In the genomic region with DNA sequence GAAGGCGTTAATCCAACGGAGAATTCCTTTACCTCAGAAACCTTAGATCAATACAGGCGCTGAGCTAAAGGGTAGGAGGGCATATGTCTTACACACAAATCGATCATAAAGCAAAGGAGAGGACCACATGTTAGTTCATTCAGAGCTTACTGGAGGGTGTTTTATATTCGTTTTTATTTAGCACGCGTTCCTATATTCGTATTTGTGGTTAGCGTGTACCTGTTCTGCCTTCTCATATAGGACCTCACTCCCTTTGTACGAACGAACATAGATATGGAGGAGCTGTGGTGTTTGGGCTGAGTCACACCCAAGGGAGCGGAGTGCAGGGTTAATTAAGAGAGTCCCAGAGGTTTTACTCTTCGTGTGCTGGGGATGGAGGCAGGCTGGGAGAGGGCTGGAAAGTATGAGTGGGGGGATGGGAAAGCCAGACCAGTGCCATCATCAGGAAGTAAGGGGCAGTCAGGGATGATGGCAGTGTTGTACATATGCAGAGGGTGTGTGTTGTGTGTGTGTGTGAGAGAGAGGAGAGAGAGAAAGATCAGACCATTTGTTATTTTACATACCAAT, we compare ENCODE assay signal across 9 mouse cellular contexts. TPM values are rescaled to one million over a fixed set of nuclear protein-coding genes. Genes with fewer than 3 reads are reported as not detected.
DNase-seq lines count a peak whose midpoint lies in the region; ATAC-seq and TF ChIP-seq lines count a peak whose summit lies in the region.
"Had no signal": no experiment of that assay in that cellular context is flagged by ENCODE, and none has a peak within 500 bp of the region (broad histone marks: within the 10 kb centered on the region; RNA-seq: fewer than 3 reads in every experiment).

No protein-coding gene starts in this region.

- H3K4me2 ChIP-seq in forebrain, embryonic 13.5 days: peak overlapping the region; percentile 42
- H3K4me2 ChIP-seq in forebrain, embryonic 11.5 days (ENCODE audit: low read depth, low read length, severe bottlenecking): no peak overlapping the region
- H3K4me2 ChIP-seq in lung, postnatal 0 days (replicated peaks; ENCODE audit: low read depth, low read length): peak overlapping the region; percentile 25; the same call in 1 of the 2 replicates
- H3K4me2 ChIP-seq in liver, embryonic 13.5 days: peak overlapping the region; percentile 23
- peak overlapping the region; percentile 47 for H3K4me2 ChIP-seq in stomach, embryonic 16.5 days (ENCODE audit: low read depth, low read length)
- H3K4me2 ChIP-seq in kidney, embryonic 15.5 days: no peak overlapping the region

- 0 out of 2 replicates have a peak overlapping the region, but pooled peaks have one; percentile 6 for H3K4me3 ChIP-seq in forebrain, embryonic 13.5 days
- no peak overlapping the region for H3K4me3 ChIP-seq in forebrain, embryonic 11.5 days (ENCODE audit: low read depth, low read length)
- no peak overlapping the region for H3K4me3 ChIP-seq in lung, postnatal 0 days (ENCODE audit: low read depth, low read length)
- peak overlapping the region; percentile 20; the same call in 1 of the 2 replicates for H3K4me3 ChIP-seq in liver, embryonic 13.5 days (replicated peaks)
- peak overlapping the region; percentile 13; the same call in 1 of the 2 replicates for H3K4me3 ChIP-seq in stomach, embryonic 16.5 days (replicated peaks; ENCODE audit: low read length)
- no peak overlapping the region for H3K4me3 ChIP-seq in kidney, embryonic 15.5 days (replicated peaks)

- peak overlapping the region; percentile 50 for H3K9ac ChIP-seq in forebrain, embryonic 13.5 days
- no peak overlapping the region for H3K9ac ChIP-seq in forebrain, embryonic 11.5 days (ENCODE audit: low read length)
- no peak overlapping the region for H3K9ac ChIP-seq in lung, postnatal 0 days (replicated peaks; ENCODE audit: low read depth)
- H3K9ac ChIP-seq in liver, embryonic 13.5 days: no peak overlapping the region
- peak overlapping the region; percentile 31; the same call in 1 of the 2 replicates for H3K9ac ChIP-seq in stomach, embryonic 16.5 days (ENCODE audit: low read length)
- no peak overlapping the region for H3K9ac ChIP-seq in kidney, embryonic 15.5 days

- TF ChIP-seq CTCF in lung, postnatal 0 days (IDR thresholded peaks at IDR 0.05): no peak

- no peaks in the 10 kb centered on the region for H3K9me3 ChIP-seq in forebrain, embryonic 13.5 days (replicated peaks)
- H3K9me3 ChIP-seq in forebrain, embryonic 11.5 days (ENCODE audit: control insufficient read depth, low read length): no peaks in the 10 kb centered on the region
- H3K9me3 ChIP-seq in lung, postnatal 0 days (ENCODE audit: low read length): no peaks in the 10 kb centered on the region
- H3K9me3 ChIP-seq in liver, embryonic 13.5 days (replicated peaks): no peaks in the 10 kb centered on the region
- H3K9me3 ChIP-seq in stomach, embryonic 16.5 days (replicated peaks; ENCODE audit: control insufficient read depth, low read length): no peaks in the 10 kb centered on the region
- H3K9me3 ChIP-seq in kidney, embryonic 15.5 days (replicated peaks): no peaks in the 10 kb centered on the region

- WGBS in forebrain, embryonic 13.5 days: 65% methylated on average over 13 of the region's 13 CpGs
- WGBS in forebrain, embryonic 11.5 days: 67% methylated on average over 13 of the region's 13 CpGs
- 60% methylated on average over 13 of the region's 13 CpGs for WGBS in lung, postnatal 0 days
- WGBS in liver, embryonic 13.5 days (ENCODE audit: insufficient replicate concordance): 68% methylated on average over 13 of the region's 13 CpGs
- WGBS in stomach, embryonic 16.5 days: 55% methylated on average over 13 of the region's 13 CpGs
- 74% methylated on average over 13 of the region's 13 CpGs for WGBS in kidney, embryonic 15.5 days

- 0 out of 2 replicates have a peak overlapping the region, but pooled peaks have one; percentile 19 for H3K27ac ChIP-seq in forebrain, embryonic 13.5 days
- no peak overlapping the region for H3K27ac ChIP-seq in forebrain, embryonic 11.5 days (ENCODE audit: low read depth, low read length)
- H3K27ac ChIP-seq in lung, postnatal 0 days (ENCODE audit: low read length): no peak overlapping the region
- H3K27ac ChIP-seq in liver, embryonic 13.5 days: no peak overlapping the region
- no peak overlapping the region for H3K27ac ChIP-seq in stomach, embryonic 16.5 days (ENCODE audit: low read length)
- H3K27ac ChIP-seq in kidney, embryonic 15.5 days: no peak overlapping the region

- no peak for DNase-seq in forebrain, embryonic 11.5 days (ENCODE audit: low spot score)
- DNase-seq in lung, postnatal 0 days (ENCODE audit: low spot score): no peak
- no peak for DNase-seq in lung, postnatal 14 days
- no peak for DNase-seq in liver, embryonic 13.5 days
- no peak for DNase-seq in adrenal gland, postnatal 25 days
- DNase-seq: gastrocnemius, postnatal 25 days had no signal

- H3K4me1 ChIP-seq in forebrain, embryonic 13.5 days: peaks cover 32% of the 10 kb centered on the region
- H3K4me1 ChIP-seq in forebrain, embryonic 11.5 days (replicated peaks; ENCODE audit: control insufficient read depth, insufficient read depth, low read length): no peaks in the 10 kb centered on the region
- peaks cover 5% of the 10 kb centered on the region for H3K4me1 ChIP-seq in lung, postnatal 0 days (ENCODE audit: insufficient read depth, low read depth, low read length)
- H3K4me1 ChIP-seq in liver, embryonic 13.5 days (replicated peaks): no peaks in the 10 kb centered on the region
- H3K4me1 ChIP-seq in stomach, embryonic 16.5 days (ENCODE audit: control insufficient read depth, insufficient read depth, low read length): 0 out of 2 replicates have a peak, but pooled peaks cover 7% of the 10 kb centered on the region
- H3K4me1 ChIP-seq in kidney, embryonic 15.5 days: peaks cover 13% of the 10 kb centered on the region

- no peaks in the 10 kb centered on the region for H3K27me3 ChIP-seq in forebrain, embryonic 13.5 days
- H3K27me3 ChIP-seq in forebrain, embryonic 11.5 days (ENCODE audit: control insufficient read depth, insufficient read depth, low read length): no peaks in the 10 kb centered on the region
- H3K27me3 ChIP-seq in lung, postnatal 0 days (replicated peaks; ENCODE audit: insufficient read depth, low read length): no peaks in the 10 kb centered on the region
- no peaks in the 10 kb centered on the region for H3K27me3 ChIP-seq in liver, embryonic 13.5 days
- no peaks in the 10 kb centered on the region for H3K27me3 ChIP-seq in stomach, embryonic 16.5 days (ENCODE audit: control insufficient read depth, insufficient read depth, low read length)
- no peaks in the 10 kb centered on the region for H3K27me3 ChIP-seq in kidney, embryonic 15.5 days

- no peak for TF ChIP-seq EP300 in lung, postnatal 0 days (IDR thresholded peaks at IDR 0.05)

- peak; percentile 63 for ATAC-seq in forebrain, embryonic 13.5 days
- ATAC-seq in forebrain, embryonic 11.5 days (replicated peaks; ENCODE audit: low FRiP score): no peak
- ATAC-seq in lung, postnatal 0 days: no peak
- ATAC-seq in liver, embryonic 13.5 days (ENCODE audit: low read depth): no peak
- ATAC-seq in stomach, embryonic 16.5 days (ENCODE audit: insufficient read depth, low FRiP score): no peak
- no peak for ATAC-seq in kidney, embryonic 15.5 days (replicated peaks; ENCODE audit: low FRiP score)

- no peaks in the 10 kb centered on the region for H3K36me3 ChIP-seq in forebrain, embryonic 13.5 days (ENCODE audit: poor library complexity, severe bottlenecking)
- no peaks in the 10 kb centered on the region for H3K36me3 ChIP-seq in forebrain, embryonic 11.5 days (ENCODE audit: control insufficient read depth, insufficient read depth, low read length)
- no peaks in the 10 kb centered on the region for H3K36me3 ChIP-seq in lung, postnatal 0 days (ENCODE audit: insufficient read depth, low read length)
- H3K36me3 ChIP-seq in liver, embryonic 13.5 days: no peaks in the 10 kb centered on the region
- H3K36me3 ChIP-seq in stomach, embryonic 16.5 days (ENCODE audit: control insufficient read depth, insufficient read depth, low read length): no peaks in the 10 kb centered on the region
- no peaks in the 10 kb centered on the region for H3K36me3 ChIP-seq in kidney, embryonic 15.5 days

RNA-seq across cellular contexts. Expression of gene Wdr19, which starts 23.5 kb away (rescaled TPM):
- polyA plus RNA-seq in forebrain, embryonic 13.5 days (2015; fragmentation: Nextera tagmentation; extraction: Ambion mirVana): 10.4 and 12.6 TPM in 2 replicates
- polyA plus RNA-seq in forebrain, embryonic 11.5 days (2014; fragmentation: Nextera tagmentation; extraction: Ambion mirVana): 14.7 and 15.2 TPM in 2 replicates
- polyA plus RNA-seq in lung, postnatal 0 days (2015; fragmentation: Nextera tagmentation; extraction: Ambion mirVana): 8.6 and 9.3 TPM in 2 replicates
- 0.61 and 1.2 TPM in 2 replicates for polyA plus RNA-seq in liver, embryonic 13.5 days (2015; fragmentation: Nextera tagmentation; extraction: Ambion mirVana)
- polyA plus RNA-seq in stomach, embryonic 16.5 days (2015; fragmentation: Nextera tagmentation; extraction: Ambion mirVana): 6.3 and 7.4 TPM in 2 replicates
- 9.9 and 13.7 TPM in 2 replicates for polyA plus RNA-seq in kidney, embryonic 15.5 days (2015; fragmentation: Nextera tagmentation; extraction: Ambion mirVana)
- total RNA-seq in adrenal gland, postnatal 25 days (2021): 12.3 and 13.6 TPM in 2 replicates

Comparison
In these comparisons a context has a peak if more than half of its experiments do, and no peak if none do; other contexts are left out.
1. H3K4me2 ChIP-seq: peak in forebrain, embryonic 13.5 days (single experiment), lung, postnatal 0 days (single experiment), liver, embryonic 13.5 days (single experiment) and stomach, embryonic 16.5 days (single experiment); none in forebrain, embryonic 11.5 days (single experiment) and kidney, embryonic 15.5 days (single experiment).
2. H3K4me3 ChIP-seq: peak in forebrain, embryonic 13.5 days (single experiment), liver, embryonic 13.5 days (single experiment) and stomach, embryonic 16.5 days (single experiment); none in forebrain, embryonic 11.5 days (single experiment), lung, postnatal 0 days (single experiment) and kidney, embryonic 15.5 days (single experiment).
3. H3K9ac ChIP-seq: peak in forebrain, embryonic 13.5 days (single experiment) and stomach, embryonic 16.5 days (single experiment); none in forebrain, embryonic 11.5 days (single experiment), lung, postnatal 0 days (single experiment), liver, embryonic 13.5 days (single experiment) and kidney, embryonic 15.5 days (single experiment).